Mouse (Mus musculus): ENCODE measurements around the gene Notch3.
A peak's percentile ranks its signal among the peaks of the same experiment; 100 is the strongest.

Notch3 gene

GRCm38 (mm10) chr17:32092895-32093294 lies 73.8 kb downstream of the Notch3 start:
- DNase-seq (ENCODE audit: low read depth, low spot score): no peak

GRCm38 (mm10) chr17:32092241-32092619 lies 74.4 kb downstream of the Notch3 start:
- no peak for DNase-seq (ENCODE audit: low read depth, low spot score)

GRCm38 (mm10) chr17:32091364-32092240 lies 75.0 kb downstream of the Notch3 start:
- peak; percentile 61 for DNase-seq (ENCODE audit: low read depth, low spot score)

GRCm38 (mm10) chr17:32091032-32091363 lies 75.7 kb downstream of the Notch3 start:
- DNase-seq (ENCODE audit: low read depth, low spot score): no peak

GRCm38 (mm10) chr17:32087069-32087468 lies 79.6 kb downstream of the Notch3 start:
- no peak for DNase-seq (ENCODE audit: low read depth, low spot score)

GRCm38 (mm10) chr17:32083351-32083750 lies 83.3 kb downstream of the Notch3 start:
- no peak for DNase-seq (ENCODE audit: low read depth, low spot score)

GRCm38 (mm10) chr17:32075164-32075563 lies 91.5 kb downstream of the Notch3 start:
- peak; percentile 31 for DNase-seq (ENCODE audit: low read depth, low spot score)

GRCm38 (mm10) chr17:32074658-32075057 lies 92.0 kb downstream of the Notch3 start:
- no peak for DNase-seq (ENCODE audit: low read depth, low spot score)

- peak; percentile 57 for DNase-seq (ENCODE audit: low read depth, low spot score)
Observed at GRCm38 (mm10) chr17:32073359-32073758, 93.3 kb downstream of the Notch3 start.
